Mouse (Mus musculus): Measurements from ENCODE around the gene Sufu. TPM values are rescaled to one million over a fixed set of nuclear protein-coding genes. Genes with fewer than 3 reads are reported as not detected.

Sufu gene
- polyA plus RNA-seq, 1 experiment from 2014 or later: 24.1 TPM

DNA sequence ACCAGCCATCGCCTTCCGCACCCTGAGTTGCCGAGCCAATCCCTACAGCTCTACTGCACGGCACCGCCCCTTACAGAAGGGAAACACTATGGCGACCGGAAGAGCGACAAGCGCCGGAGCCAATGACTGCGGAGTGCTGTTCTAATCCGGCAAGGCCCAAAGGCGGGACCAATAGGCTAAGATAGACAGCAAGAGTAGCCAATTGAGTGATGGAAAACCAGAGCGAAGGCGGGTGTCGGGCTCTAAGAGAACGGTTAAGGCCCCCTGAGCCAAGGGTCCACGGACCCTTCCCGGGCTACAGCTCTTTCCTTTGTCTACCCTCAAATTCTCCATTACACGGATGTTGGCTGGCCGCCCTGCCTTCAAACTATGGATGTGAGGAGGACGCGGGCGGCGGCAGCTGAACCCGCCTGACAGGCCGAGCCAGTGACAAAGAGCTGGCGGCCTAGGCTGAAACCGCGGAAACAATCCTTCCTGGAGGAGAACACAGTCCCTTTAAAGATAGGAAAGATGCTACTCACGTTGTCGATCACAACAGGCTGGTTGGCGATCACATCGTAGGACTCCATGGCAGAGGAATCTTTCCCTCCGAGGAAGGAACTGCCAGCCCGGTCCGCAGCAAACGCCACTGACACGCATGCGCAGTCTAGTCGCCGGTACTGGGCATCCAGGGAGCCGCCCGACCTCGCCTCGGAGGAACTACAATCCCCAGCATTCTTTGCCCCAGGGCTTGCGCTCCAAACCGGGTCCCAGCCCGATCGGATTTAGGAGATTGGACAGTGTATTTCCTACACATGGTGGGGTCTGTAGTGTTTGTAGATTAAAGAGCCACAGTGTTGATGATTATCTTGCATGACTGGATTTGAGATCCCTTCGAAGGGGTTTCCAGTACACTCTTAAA, 1.3 kb upstream of the Sufu start, which contains the start of gene Actr1a:
Gene Actr1a (minus strand): TSS at position 640 of the 901 bp plus-strand sequence.
- Histone ChIP-seq H3K27ac (ENCODE audit: poor library complexity, severe bottlenecking) (peak within 1 kb of the TSS; percentile 29; the same call in 1 of the 2 replicates), H3K9me3 (replicated peaks) (no peaks in the 10 kb centered on the region), H3K4me3 (peak within 1 kb of the TSS; percentile 86), H3K4me2 (peak within 1 kb of the TSS; percentile 96), H3K27me3 (replicated peaks) (no peaks in the 10 kb centered on the region), H3K36me3 (peaks cover 4% of the 10 kb centered on the region), H3K4me1 (replicated peaks) (peaks cover 47% of the 10 kb centered on the region), H3K9ac (peak within 1 kb of the TSS; percentile 85)
- peak; percentile 93 for ATAC-seq (ENCODE audit: insufficient number of reproducible peaks, low FRiP score)
- under 1% methylated on average over 51 of the region's 51 CpGs for WGBS

DNA sequence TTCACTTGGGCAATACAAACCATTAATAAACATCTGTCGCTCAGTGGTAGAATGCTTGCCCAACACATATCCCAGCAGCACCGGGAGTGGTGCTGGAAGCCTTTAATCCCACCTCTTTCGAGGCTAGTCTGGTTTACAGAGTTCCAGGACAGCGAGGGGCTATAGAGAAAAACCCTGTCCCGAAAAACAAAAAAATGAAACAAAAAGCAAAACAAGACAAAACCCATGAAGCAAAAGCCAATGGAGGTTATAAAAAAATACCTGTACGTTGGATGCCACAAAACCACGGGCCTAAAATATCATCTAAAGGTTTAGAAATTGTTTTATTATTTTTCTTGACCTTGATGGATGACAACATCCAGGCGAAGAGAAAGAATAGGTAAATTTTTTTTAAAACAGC, 587 bp upstream of the Sufu start:
- Histone ChIP-seq H3K4me2 (peak overlapping the region; percentile 86), H3K27me3 (replicated peaks) (no peaks in the 10 kb centered on the region), H3K36me3 (peaks cover 6% of the 10 kb centered on the region), H3K9me3 (replicated peaks) (no peaks in the 10 kb centered on the region), H3K4me3 (peak overlapping the region; percentile 74), H3K27ac (ENCODE audit: poor library complexity, severe bottlenecking) (peak overlapping the region; percentile 29; the same call in 1 of the 2 replicates), H3K9ac (peak overlapping the region; percentile 85; the same call in 1 of the 2 replicates), H3K4me1 (replicated peaks) (peaks cover 50% of the 10 kb centered on the region)
- 12% methylated on average over 8 of the region's 8 CpGs for WGBS
- no peak for ATAC-seq (ENCODE audit: insufficient number of reproducible peaks, low FRiP score)

DNA sequence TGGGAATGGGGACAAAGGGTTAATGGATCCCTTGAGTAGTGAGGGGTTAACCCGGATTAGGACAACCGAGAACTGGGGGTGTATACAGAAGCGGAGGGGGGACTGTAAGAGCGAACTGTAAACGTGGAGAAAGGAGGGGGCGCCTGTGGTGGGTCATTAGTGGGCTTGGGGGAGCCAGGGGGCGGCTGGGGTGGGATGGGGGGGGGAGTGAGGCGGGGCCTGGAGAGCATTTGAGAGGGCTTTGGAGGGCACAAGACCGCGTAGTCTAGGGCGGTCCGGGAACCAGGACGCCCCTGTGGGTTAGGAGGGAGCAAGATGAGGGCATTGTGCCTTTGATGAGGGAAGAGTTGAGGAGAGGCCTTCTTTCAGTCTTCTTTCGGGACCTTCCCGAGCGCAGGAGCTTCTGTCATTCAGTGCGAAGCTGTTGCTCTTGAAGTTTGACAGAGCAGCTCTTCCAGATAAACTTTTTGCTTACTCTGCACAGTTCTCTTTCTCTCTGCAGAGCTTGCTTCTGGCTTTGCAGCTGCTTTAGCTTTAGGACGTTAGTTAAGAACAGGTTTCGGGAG, 823 bp downstream of the Sufu start:
- Histone ChIP-seq H3K36me3 (peaks cover 13% of the 10 kb centered on the region), H3K4me1 (replicated peaks) (peaks cover 50% of the 10 kb centered on the region), H3K9ac (peak overlapping the region; percentile 92), H3K9me3 (replicated peaks) (no peaks in the 10 kb centered on the region), H3K4me3 (peak overlapping the region; percentile 86), H3K27me3 (replicated peaks) (no peaks in the 10 kb centered on the region), H3K4me2 (peak overlapping the region; percentile 96), H3K27ac (ENCODE audit: poor library complexity, severe bottlenecking) (peak overlapping the region; percentile 83)
- ATAC-seq (ENCODE audit: insufficient number of reproducible peaks, low FRiP score): no peak
- under 1% methylated on average over 16 of the region's 19 CpGs for WGBS

DNA sequence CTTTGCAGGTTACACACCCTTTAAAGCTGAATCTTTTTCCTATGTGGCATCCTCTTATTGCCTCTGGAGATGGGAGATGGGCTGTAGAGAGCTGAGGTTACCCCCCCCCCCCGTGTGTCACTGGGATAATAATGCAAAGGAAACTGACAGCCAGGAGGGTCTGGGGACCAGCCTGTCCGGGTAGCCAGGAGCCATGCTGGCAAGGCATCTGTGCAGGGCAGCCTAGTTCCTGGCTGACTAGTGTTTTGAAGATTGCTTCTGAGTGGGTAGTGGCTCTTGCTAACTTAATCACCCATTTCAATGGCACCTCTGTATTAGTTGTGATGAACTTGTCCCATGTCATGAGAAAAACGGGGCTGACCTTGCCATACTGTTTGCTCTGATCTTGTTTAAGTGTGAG, 1.7 kb downstream of the Sufu start:
- H3K36me3 ChIP-seq: peaks cover 21% of the 10 kb centered on the region
- WGBS: 39% methylated on average over 3 of the region's 3 CpGs
- H3K4me3 ChIP-seq: peak overlapping the region; percentile 86
- H3K9me3 ChIP-seq (replicated peaks): no peaks in the 10 kb centered on the region
- H3K9ac ChIP-seq: peak overlapping the region; percentile 92
- H3K27ac ChIP-seq (ENCODE audit: poor library complexity, severe bottlenecking): no peak overlapping the region
- H3K4me2 ChIP-seq: peak overlapping the region; percentile 96
- no peaks in the 10 kb centered on the region for H3K27me3 ChIP-seq (replicated peaks)
- ATAC-seq (ENCODE audit: insufficient number of reproducible peaks, low FRiP score): no peak
- peaks cover 49% of the 10 kb centered on the region for H3K4me1 ChIP-seq (replicated peaks)

DNA sequence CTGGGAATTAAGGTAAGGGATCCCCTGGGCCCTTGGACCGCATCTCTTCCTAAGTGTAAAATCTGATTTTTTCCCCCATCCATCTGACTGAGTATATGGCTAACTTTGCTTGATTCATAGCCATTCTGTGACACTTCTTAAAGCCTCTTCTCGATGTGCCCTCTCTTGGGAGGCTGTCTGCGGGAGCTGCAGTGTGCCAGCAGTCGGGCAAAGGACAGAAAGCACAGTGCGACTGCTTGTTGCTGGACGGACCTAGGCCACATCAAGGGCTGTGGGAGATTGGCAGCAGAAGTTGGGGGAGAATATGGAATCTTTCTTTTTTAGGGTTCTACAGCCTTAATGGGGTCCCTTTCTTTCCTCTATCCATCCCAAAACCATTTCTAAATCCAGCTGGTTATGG, 2.7 kb downstream of the Sufu start:
- Histone ChIP-seq H3K4me3 (no peak overlapping the region), H3K4me1 (replicated peaks) (peaks cover 39% of the 10 kb centered on the region), H3K27me3 (replicated peaks) (no peaks in the 10 kb centered on the region), H3K9me3 (replicated peaks) (no peaks in the 10 kb centered on the region), H3K4me2 (0 out of 2 replicates have a peak overlapping the region, but pooled peaks have one; percentile 38), H3K9ac (peak overlapping the region; percentile 47; the same call in 1 of the 2 replicates), H3K27ac (ENCODE audit: poor library complexity, severe bottlenecking) (no peak overlapping the region), H3K36me3 (peaks cover 29% of the 10 kb centered on the region)
- 79% methylated on average over 6 of the region's 6 CpGs for whole genome bisulfite sequencing
- ATAC-seq (ENCODE audit: insufficient number of reproducible peaks, low FRiP score): no peak

DNA sequence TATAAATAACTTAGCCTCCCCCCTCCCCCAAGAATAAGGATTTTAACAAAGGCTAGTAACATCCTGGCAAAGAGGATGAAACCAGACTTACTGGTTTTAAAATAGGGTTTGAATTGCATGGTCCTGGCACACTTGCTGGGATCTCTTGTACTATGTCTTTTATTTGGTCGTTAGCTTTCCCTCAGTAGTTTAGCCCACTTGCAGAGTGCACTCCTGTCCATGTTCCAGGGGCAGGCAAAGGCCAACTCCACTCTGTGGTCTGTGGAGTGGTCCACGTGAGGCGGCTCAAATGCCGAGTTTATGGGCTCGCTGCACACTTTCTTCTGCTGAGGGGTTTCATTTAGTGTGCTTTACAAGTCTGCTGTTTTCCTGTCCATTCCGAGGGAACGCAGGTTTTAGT, 3.2 kb downstream of the Sufu start:
- Histone ChIP-seq H3K9me3 (replicated peaks) (no peaks in the 10 kb centered on the region), H3K4me1 (replicated peaks) (peaks cover 36% of the 10 kb centered on the region), H3K36me3 (peaks cover 33% of the 10 kb centered on the region), H3K27me3 (replicated peaks) (no peaks in the 10 kb centered on the region), H3K4me3 (no peak overlapping the region), H3K9ac (no peak overlapping the region), H3K27ac (ENCODE audit: poor library complexity, severe bottlenecking) (no peak overlapping the region), H3K4me2 (peak overlapping the region; percentile 27; the same call in 1 of the 2 replicates)
- 71% methylated on average over 7 of the region's 7 CpGs for WGBS
- no peak for ATAC-seq (ENCODE audit: insufficient number of reproducible peaks, low FRiP score)

DNA sequence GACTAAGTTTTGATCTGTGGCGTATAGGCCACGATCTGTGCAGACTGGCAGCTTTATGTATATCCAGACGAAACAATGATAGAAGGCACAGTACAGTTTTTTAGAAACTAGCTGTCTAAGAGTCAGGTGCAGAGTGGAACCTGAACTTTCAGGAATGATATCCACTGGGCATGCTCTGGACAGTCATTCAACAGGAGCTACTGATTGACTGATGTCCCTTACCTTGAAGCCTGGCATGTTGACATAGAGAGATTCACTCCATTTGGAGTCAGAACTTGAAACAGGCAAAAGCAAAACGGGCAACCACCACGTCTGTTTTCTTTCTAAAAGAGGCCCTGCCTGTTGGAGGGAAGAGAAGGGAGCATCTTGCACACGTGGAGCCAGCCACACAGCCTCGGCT, 3.9 kb downstream of the Sufu start:
- Histone ChIP-seq H3K4me1 (replicated peaks) (peaks cover 36% of the 10 kb centered on the region), H3K36me3 (peaks cover 40% of the 10 kb centered on the region), H3K9ac (no peak overlapping the region), H3K4me3 (no peak overlapping the region), H3K4me2 (no peak overlapping the region), H3K27me3 (replicated peaks) (no peaks in the 10 kb centered on the region), H3K9me3 (replicated peaks) (no peaks in the 10 kb centered on the region), H3K27ac (ENCODE audit: poor library complexity, severe bottlenecking) (no peak overlapping the region)
- 84% methylated on average over 7 of the region's 7 CpGs for WGBS
- no peak for ATAC-seq (ENCODE audit: insufficient number of reproducible peaks, low FRiP score)

DNA sequence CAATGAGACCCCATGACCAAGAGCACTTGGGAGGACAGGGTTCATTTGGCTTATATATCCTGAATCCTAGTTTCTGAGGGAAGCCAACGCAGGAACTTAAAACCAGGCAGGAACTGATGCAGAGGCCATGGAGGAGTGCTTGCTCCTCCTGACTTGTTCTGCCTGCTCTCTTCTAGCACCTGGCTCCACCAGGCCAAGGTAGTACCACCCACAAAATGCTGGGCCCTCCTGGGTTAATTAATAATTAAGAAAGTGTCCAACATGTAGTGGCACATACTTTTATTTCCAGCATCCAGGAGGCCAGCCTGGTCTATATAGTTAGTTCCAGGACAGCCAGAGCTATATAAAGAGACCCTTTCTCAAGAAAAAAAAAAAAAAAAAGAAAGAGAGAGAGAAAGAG, 7.3 kb downstream of the Sufu start:
- WGBS: 89% methylated on average over 1 of the region's 1 CpGs
- Histone ChIP-seq H3K4me1 (replicated peaks) (peaks cover 32% of the 10 kb centered on the region), H3K9ac (no peak overlapping the region), H3K27me3 (replicated peaks) (no peaks in the 10 kb centered on the region), H3K4me3 (no peak overlapping the region), H3K27ac (ENCODE audit: poor library complexity, severe bottlenecking) (no peak overlapping the region), H3K4me2 (no peak overlapping the region), H3K9me3 (replicated peaks) (no peaks in the 10 kb centered on the region), H3K36me3 (peaks cover 57% of the 10 kb centered on the region)
- ATAC-seq (ENCODE audit: insufficient number of reproducible peaks, low FRiP score): no peak

DNA sequence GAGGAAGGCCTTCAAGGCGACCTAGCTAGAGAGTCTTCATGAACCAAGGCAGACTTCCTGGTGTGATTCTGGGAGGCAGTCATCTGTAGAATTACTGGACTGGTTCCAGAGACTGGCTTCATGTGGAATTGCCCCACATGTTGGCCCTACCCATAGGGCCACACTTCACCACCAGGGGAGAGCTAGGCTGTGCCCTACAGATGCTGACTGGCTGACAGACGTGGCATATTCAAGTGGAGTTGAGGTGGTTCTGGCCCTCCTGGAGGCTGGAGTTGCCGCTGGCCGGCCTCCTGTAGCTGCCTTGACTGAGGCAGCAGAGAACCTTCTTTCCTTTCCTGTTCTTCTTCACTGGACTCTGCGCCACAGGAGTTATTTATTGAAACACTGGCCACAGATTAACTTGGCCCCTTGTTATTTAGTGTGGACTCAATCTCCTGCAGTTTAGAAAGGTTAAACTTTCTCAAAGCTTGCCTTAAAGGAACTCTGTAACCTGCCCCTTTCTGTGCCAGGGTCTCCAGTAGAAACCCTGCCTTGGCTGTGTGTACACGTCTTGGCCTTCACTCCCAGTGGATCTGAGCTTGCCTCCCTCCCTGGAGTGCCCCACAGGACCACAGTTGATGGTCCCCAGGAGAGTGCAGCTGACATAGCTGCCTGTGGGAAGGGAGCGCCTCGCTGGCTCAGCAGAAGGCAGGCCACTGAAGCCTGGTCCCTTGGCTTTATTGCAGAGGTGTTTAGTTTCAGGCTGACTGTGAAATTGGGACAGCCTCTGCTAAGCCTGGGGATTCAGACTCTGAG, 10.1 kb downstream of the Sufu start:
- Histone ChIP-seq H3K9me3 (replicated peaks) (no peaks in the 10 kb centered on the region), H3K36me3 (peaks cover 55% of the 10 kb centered on the region), H3K9ac (no peak overlapping the region), H3K4me2 (no peak overlapping the region), H3K4me3 (no peak overlapping the region), H3K4me1 (replicated peaks) (peaks cover 34% of the 10 kb centered on the region), H3K27me3 (replicated peaks) (no peaks in the 10 kb centered on the region), H3K27ac (ENCODE audit: poor library complexity, severe bottlenecking) (no peak overlapping the region)
- WGBS: 70% methylated on average over 8 of the region's 8 CpGs
- ATAC-seq (ENCODE audit: insufficient number of reproducible peaks, low FRiP score): no peak

DNA sequence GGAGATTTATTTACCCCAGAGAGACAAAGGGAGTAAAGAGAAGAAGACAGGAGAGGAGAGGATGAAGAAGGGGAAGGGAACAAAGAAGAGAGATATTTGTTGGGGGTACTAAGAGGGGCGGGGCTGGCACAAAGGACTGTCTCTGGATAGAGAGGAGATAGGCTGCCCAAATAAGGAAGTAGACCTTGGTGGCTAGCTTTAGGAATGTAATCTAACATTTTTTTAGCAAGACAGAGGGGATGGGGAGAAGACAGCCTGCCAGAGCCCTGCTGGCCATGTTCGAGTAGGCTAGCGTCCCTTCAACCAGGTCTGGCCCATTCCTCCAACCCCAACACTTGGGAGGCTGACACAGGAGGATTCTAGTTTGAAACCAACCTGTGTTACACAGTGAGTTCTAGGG, 12.8 kb downstream of the Sufu start:
- Histone ChIP-seq H3K4me2 (no peak overlapping the region), H3K36me3 (peaks cover 33% of the 10 kb centered on the region), H3K27ac (ENCODE audit: poor library complexity, severe bottlenecking) (peak overlapping the region; percentile 26)

More for the DNA sequence above, 12.8 kb downstream of the Sufu start:
- H3K4me3 ChIP-seq: no peak overlapping the region
- H3K4me1 ChIP-seq (replicated peaks): peaks cover 46% of the 10 kb centered on the region
- ATAC-seq (ENCODE audit: insufficient number of reproducible peaks, low FRiP score): no peak
- 32% methylated on average over 3 of the region's 3 CpGs for WGBS
- H3K9ac ChIP-seq: no peak overlapping the region
- no peaks in the 10 kb centered on the region for H3K27me3 ChIP-seq (replicated peaks)
- H3K9me3 ChIP-seq (replicated peaks): no peaks in the 10 kb centered on the region
